ENCODE assay signal across 8 mouse cellular contexts in genomic region chr3:32965528-32965927, GRCm38 (mm10).
A peak's percentile ranks its signal among the peaks of the same experiment; 100 is the strongest.
DNase-seq lines count a peak whose midpoint lies in the region; ATAC-seq lines count a peak whose summit lies in the region.

No protein-coding gene starts in this region.

- ATAC-seq in erythroblast, adult 5-6 weeks (replicated peaks; ENCODE audit: low FRiP score, poor library complexity, severe bottlenecking): no peak

- peak; percentile 30 for DNase-seq in kidney, postnatal 10 days
- DNase-seq in kidney, postnatal 14 days: no peak
- peak; percentile 3 for DNase-seq in MEL-GATA-1-ER (ENCODE audit: extremely low read depth, low read depth)
- peak; percentile 2 for DNase-seq in c-Kit-positive CD71-positive TER-119-negative erythroid progenitor cells, embryonic 14.5 days (ENCODE audit: low read depth)
- peak; percentile 1 for DNase-seq in lung, postnatal 14 days
- DNase-seq in spleen, adult 12 weeks (ENCODE audit: low spot score): no peak
- no peak for DNase-seq in gastrocnemius, adult 8-10 months (ENCODE audit: low spot score in 2 of 2)

Comparison
In these comparisons a context has a peak if more than half of its experiments do, and no peak if none do; other contexts are left out.
1. DNase-seq: peak in kidney, postnatal 10 days (single experiment), MEL-GATA-1-ER (single experiment), c-Kit-positive CD71-positive TER-119-negative erythroid progenitor cells, embryonic 14.5 days (single experiment) and lung, postnatal 14 days (single experiment); none in kidney, postnatal 14 days (single experiment), spleen, adult 12 weeks (single experiment) and gastrocnemius, adult 8-10 months (0 of 2).